Mouse (Mus musculus): ENCODE results near the gene Polr2b. TPM values are rescaled to one million over a fixed set of nuclear protein-coding genes. Genes with fewer than 3 reads are reported as not detected.

The Polr2b gene
- polyA plus RNA-seq (2017; shearing (Covaris generic)): 86.7 TPM

DNA sequence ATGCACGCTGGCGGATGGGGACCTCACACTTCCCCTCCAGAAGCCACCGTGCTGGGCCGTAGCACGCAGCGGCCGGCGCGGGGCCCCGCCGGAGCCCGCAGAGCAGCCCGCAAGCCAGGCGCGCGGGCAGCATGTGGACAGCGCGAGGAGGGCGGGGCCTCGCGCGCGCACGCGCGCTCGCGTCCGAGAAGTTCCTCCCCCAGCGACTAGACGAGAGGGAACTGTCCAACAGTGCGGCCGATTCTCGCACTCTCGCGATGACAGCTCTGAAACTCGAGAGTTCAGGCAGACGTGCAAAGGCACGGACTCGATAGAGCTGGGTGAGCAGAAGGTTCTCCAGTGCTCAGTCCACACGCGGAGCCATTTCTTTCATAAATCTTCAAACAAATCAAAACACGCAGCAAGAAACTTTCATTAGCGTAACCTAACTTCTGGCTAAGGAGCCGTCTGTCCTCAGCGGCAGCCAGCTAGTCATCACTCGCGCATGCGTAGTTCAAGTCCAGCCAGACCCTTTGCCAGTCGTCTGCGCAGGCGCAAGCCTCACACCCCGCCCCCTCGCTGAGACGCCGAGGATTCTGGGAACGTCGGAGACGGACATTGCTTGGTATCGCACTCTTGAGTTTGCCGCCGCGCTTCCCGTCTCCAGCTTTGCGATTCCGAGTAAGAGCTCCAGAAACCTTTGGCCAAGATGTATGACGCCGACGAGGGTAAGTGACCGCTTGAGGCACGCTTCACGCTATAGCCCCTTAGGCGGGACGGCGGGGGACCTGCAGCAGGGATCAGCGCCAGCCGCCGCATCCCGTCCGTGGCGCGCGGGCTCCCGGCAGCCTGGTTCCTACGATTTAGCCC is at the start of gene Polr2b, which contains the start of gene Noa1:
Gene Polr2b, plus strand, starts transcription at position 224 of the 849 bp plus-strand sequence.
Gene Noa1, minus strand, starts transcription at position 161 of the 849 bp plus-strand sequence.

DNA sequence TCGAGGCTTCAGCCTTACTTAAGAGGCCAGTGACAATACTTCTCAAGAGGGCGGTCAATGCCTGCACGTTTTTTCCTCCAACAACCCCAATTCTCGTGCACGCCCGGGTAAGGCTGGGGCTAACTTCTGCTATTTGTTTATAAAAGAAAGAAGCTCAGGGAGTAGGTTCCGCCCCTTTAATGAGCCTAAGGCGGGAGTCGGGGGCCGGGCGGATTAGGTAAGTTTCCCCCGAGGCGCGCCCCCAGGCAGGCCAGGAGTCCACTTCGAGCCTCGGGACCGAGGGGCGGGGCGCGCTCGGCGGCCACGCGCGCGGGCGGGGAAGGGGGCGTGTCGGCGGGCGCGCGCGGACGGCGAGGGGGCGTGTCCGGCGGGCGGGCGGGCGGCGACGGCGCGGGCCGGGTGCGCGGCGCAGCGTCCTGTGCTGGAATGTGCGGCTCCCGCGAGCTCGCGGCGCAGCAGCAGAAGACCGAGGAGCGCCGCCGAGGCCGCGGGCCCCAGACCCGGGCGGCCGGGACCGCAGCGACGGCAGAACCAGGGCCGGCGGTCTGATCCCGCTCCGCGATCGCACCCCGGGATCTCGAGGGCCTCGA is 44.8 kb upstream of the Polr2b start, which contains the start of gene Rest:
Gene Rest, plus strand, starts transcription at position 411 of the 590 bp plus-strand sequence.

Other genes with a start within 250 kb of the Polr2b start
- gene Hopx, start 195.0 kb upstream of the Polr2b start, polyA plus RNA-seq (2017; shearing (Covaris generic)): 246 TPM
- gene Spink2, start 98.7 kb upstream of the Polr2b start, polyA plus RNA-seq (2017; shearing (Covaris generic)): not detected
- 13.2 TPM for gene Rest, start 44.7 kb upstream of the Polr2b start, polyA plus RNA-seq (2017; shearing (Covaris generic))
- gene Noa1, start 63 bp upstream of the Polr2b start, polyA plus RNA-seq (2017; shearing (Covaris generic)): 6.2 TPM
- not detected for gene Igfbp7, start 97.9 kb downstream of the Polr2b start, polyA plus RNA-seq (2017; shearing (Covaris generic))